Mouse (Mus musculus): Measurements from ENCODE around the gene Gm4312. TPM values are rescaled to one million over a fixed set of nuclear protein-coding genes. Genes with fewer than 3 reads are reported as not detected.
"Not testable (repeated sequence)": the region's sequence is repeated elsewhere in the genome, so short reads cannot be mapped to it uniquely, and the experiment has no call there.

Gene Gm4312
- total RNA-seq (2021): not detected

DNA sequence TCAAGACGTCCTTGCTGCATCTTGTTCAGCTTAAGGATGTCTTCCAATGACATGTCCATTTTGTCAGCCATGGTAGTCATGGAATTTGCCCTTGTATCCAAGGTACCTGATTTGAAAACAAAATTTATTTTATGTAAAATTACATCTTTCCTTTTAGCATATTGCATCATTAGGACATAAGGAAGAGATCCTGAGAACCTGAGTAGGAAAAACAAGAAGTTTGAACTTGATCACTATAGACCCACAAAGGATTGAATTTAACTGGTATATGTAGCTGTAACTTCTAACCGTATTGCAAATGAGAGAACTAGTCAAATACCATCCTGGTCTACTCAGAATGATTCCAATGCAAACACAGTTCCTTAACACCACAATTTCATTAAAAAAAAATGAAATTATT, at the start of gene Gm4312:
Gene Gm4312, minus strand, starts transcription at position 101 of the 400 bp plus-strand sequence.
- intact Hi-C loops (cut with DNase I); DNase-seq (ENCODE audit: extremely low spot score in 1 of 2, low spot score in 2 of 2): not testable (repeated sequence)

DNA sequence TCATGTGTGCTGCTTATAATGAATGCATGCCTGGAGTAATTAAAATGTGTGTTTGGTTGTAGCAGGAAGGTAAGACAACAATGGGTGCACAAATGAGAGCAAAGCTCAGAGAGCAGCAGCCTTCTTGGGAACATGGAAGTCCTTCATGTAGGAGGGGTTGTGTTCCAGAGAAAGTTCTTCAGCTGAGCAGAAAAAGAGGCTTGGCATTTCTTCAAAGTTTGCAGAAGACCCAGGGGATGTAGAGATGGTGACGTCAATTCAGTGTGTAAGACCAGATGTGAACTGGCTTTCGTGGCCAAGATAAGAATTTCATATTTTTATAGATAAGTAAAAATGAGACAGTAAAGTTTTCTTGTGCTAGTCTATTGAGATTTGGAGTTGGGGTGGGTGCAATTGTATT, 45.2 kb upstream of the Gm4312 start:
- DNase-seq (ENCODE audit: extremely low spot score in 1 of 2, low spot score in 2 of 2): no peak
- intact Hi-C loops (cut with DNase I): no loop called here

DNA sequence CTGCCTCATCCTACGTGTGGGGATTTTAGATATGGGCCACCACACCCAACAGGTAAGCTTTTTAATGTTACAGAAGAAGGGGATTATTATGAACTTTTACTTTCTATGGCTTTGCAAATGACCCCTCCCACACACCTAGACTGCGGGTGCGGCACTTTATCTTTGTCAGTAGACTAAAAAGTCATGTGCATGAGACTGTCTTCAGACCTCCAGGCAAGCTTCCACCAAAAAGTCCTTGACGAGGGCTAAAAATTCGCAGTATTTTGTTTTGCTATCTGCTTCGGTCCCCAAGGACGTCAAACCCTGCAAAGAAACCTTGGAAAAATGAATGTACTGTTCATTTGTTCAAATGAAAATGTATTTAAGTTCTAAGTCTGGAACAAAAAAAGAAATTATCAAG, 33.2 kb upstream of the Gm4312 start:
- intact Hi-C loops (cut with DNase I): no loop called here
- no peak for DNase-seq (ENCODE audit: extremely low spot score in 1 of 2, low spot score in 2 of 2)

DNA sequence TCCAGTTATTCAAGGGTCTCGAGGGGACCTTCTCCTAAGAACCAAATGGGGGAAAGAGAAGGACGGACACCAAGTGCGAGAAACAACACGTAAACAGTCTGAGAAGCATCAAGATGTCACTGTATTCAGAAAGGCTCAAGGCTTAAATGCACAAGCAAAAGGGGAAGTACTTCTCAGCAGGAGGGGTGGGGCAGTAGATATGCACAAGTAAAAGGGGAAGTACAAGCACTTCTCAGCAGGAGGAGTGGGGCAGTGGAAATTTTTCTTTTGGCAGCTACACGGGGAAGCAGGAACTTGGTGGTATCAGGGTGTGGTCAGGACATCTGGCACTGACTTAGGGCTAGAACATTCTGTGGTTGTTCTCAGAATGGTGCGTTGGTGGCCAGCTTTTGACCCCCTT, 19.9 kb upstream of the Gm4312 start:
- intact Hi-C loops (cut with DNase I); DNase-seq (ENCODE audit: extremely low spot score in 1 of 2, low spot score in 2 of 2): not testable (repeated sequence)

DNA sequence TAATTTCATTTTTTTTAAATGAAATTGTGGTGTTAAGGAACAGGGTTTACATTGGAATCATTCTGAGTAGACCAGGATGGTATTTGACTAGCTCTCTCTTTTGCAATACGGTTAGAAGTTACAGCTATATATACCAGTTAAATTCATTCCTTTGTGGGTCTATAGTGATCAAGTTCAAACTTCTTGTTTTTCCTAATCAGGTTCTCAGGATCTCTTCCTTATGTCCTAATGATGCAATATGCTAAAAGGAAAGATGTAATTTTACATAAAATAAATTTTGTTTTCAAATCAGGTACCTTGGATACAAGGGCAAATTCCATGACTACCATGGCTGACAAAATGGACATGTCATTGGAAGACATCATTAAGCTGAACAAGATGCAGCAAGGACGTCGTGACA, 21.3 kb downstream of the Gm4312 start, which contains the start of gene Gm4307:
Gene Gm4307, plus strand, starts transcription at position 301 of the 400 bp plus-strand sequence.
- DNase-seq (ENCODE audit: extremely low spot score in 1 of 2, low spot score in 2 of 2); intact Hi-C loops (cut with DNase I): not testable (repeated sequence)

DNA sequence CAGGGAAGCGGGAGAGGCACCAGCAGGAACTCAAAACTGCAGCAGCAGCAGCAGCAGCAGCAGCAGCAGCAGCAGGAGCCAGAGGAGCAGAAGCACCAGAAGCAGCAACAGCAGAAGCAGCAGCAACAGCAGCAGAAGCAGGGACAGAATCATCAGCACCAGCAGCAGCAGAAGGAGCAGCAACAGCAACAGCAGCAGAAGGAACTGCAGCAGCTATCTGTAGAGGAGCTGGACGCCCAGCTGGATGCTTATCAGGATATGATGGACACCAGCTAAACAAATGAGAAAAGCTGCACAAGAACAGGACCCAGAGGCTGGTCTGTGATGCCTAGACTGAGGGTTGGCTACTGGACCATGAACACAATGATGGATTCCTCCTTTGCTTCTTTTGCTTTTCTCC, 25.5 kb downstream of the Gm4312 start:
- intact Hi-C loops (cut with DNase I): not testable (repeated sequence)
- peak; percentile 4 to 12 for DNase-seq (ENCODE audit: extremely low spot score in 1 of 2, low spot score in 2 of 2)

DNA sequence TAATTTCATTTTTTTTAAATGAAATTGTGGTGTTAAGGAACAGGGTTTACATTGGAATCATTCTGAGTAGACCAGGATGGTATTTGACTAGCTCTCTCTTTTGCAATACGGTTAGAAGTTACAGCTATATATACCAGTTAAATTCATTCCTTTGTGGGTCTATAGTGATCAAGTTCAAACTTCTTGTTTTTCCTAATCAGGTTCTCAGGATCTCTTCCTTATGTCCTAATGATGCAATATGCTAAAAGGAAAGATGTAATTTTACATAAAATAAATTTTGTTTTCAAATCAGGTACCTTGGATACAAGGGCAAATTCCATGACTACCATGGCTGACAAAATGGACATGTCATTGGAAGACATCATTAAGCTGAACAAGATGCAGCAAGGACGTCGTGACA, 31.6 kb downstream of the Gm4312 start, which contains the start of gene Gm4305:
Gene Gm4305, plus strand, starts transcription at position 301 of the 400 bp plus-strand sequence.
- DNase-seq (ENCODE audit: extremely low spot score in 1 of 2, low spot score in 2 of 2); intact Hi-C loops (cut with DNase I): not testable (repeated sequence)

DNA sequence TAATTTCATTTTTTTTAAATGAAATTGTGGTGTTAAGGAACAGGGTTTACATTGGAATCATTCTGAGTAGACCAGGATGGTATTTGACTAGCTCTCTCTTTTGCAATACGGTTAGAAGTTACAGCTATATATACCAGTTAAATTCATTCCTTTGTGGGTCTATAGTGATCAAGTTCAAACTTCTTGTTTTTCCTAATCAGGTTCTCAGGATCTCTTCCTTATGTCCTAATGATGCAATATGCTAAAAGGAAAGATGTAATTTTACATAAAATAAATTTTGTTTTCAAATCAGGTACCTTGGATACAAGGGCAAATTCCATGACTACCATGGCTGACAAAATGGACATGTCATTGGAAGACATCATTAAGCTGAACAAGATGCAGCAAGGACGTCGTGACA, 36.7 kb downstream of the Gm4312 start, which contains the start of gene Gm4303:
Gene Gm4303, plus strand, starts transcription at position 301 of the 400 bp plus-strand sequence.
- DNase-seq (ENCODE audit: extremely low spot score in 1 of 2, low spot score in 2 of 2); intact Hi-C loops (cut with DNase I): not testable (repeated sequence)

DNA sequence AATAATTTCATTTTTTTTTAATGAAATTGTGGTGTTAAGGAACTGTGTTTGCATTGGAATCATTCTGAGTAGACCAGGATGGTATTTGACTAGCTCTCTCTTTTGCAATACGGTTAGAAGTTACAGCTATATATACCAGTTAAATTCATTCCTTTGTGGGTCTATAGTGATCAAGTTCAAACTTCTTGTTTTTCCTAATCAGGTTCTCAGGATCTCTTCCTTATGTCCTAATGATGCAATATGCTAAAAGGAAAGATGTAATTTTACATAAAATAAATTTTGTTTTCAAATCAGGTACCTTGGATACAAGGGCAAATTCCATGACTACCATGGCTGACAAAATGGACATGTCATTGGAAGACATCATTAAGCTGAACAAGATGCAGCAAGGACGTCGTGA, 41.8 kb downstream of the Gm4312 start, which contains the start of gene Gm4302:
Gene Gm4302, plus strand, starts transcription at position 301 of the 400 bp plus-strand sequence.
- intact Hi-C loops (cut with DNase I); DNase-seq (ENCODE audit: extremely low spot score in 1 of 2, low spot score in 2 of 2): not testable (repeated sequence)

DNA sequence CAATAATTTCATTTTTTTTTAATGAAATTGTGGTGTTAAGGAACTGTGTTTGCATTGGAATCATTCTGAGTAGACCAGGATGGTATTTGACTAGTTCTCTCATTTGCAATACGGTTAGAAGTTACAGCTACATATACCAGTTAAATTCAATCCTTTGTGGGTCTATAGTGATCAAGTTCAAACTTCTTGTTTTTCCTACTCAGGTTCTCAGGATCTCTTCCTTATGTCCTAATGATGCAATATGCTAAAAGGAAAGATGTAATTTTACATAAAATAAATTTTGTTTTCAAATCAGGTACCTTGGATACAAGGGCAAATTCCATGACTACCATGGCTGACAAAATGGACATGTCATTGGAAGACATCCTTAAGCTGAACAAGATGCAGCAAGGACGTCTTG, 47.0 kb downstream of the Gm4312 start, which contains the start of gene Gm4301:
Gene Gm4301, plus strand, starts transcription at position 301 of the 400 bp plus-strand sequence.
- intact Hi-C loops (cut with DNase I); DNase-seq (ENCODE audit: extremely low spot score in 1 of 2, low spot score in 2 of 2): not testable (repeated sequence)

Other genes with a start within 250 kb of the Gm4312 start
- not detected for gene Gm4301, start 46.9 kb downstream of the Gm4312 start, total RNA-seq (2021)
- not detected for gene Gm4302, start 41.7 kb downstream of the Gm4312 start, total RNA-seq (2021)
- gene Gm4303, start 36.6 kb downstream of the Gm4312 start, total RNA-seq (2021): not detected
- not detected for gene Gm4305, start 31.5 kb downstream of the Gm4312 start, total RNA-seq (2021)
- gene Gm4307, start 21.2 kb downstream of the Gm4312 start, total RNA-seq (2021): not detected
- gene Tmtc3, start 104.8 kb upstream of the Gm4312 start, total RNA-seq (2021): 1 to 10 TPM; 9.2 to 10.0 TPM
- 10 to 100 TPM in 1 of 2 experiments, 1 to 10 TPM in 1; 9.9 to 10.7 TPM for gene Cep290, start 105.0 kb upstream of the Gm4312 start, total RNA-seq (2021)
- 10 to 100 TPM; 22.2 to 25.2 TPM for gene 4930430F08Rik, start 207.9 kb upstream of the Gm4312 start, total RNA-seq (2021)
- not detected for gene 1700017N19Rik, start 207.9 kb upstream of the Gm4312 start, total RNA-seq (2021)